Mouse (Mus musculus) macrophage (primary cell): ENCODE measurements around the gene Il2rb. TPM values are rescaled to one million over a fixed set of nuclear protein-coding genes. Genes with fewer than 3 reads are reported as not detected.

ENCODE experiments used
- H3K27ac ChIP-seq: fragments of 350-480 bp; formaldehyde crosslinking; 2 replicates; pipeline ENCODE4 v1.9.0; 2021
- H3K36me3 ChIP-seq: fragments of 350-480 bp; formaldehyde crosslinking; 2 replicates; pipeline ENCODE4 v1.9.0; 2021; ENCODE audit errors: inconsistent target
- H3K4me3 ChIP-seq: fragments of 350-480 bp; formaldehyde crosslinking; 2 replicates; pipeline ENCODE4 v1.9.0; 2021; ENCODE audit errors: inconsistent target
- H3K79me2 ChIP-seq: fragments of 350-480 bp; formaldehyde crosslinking; 2 replicates; pipeline ENCODE4 v1.9.0; 2021; ENCODE audit errors: inconsistent target
- WGBS: methylation state at CpG from one replicate; pipeline ENCODE4 v1.1.7; 2026; ENCODE audit warnings: inconsistent platforms; ENCODE audit not compliant: missing documents; 5-methylcytosine and 5-hydroxymethylcytosine counted together
- polyA plus RNA-seq: library from polyadenylated mRNA; stranded (reverse); fragments of 250-400 nt; gene quantifications from 3 replicates; pipeline ENCODE4 v1.2.4, GENCODE M21; 2018; ENCODE audit warnings: inconsistent platforms

The Il2rb gene
- polyA plus RNA-seq, 1 experiment from 2014 or later = 0.16 TPM

GRCm38 (mm10) chr15:78436380-78437192 lies 58.5 kb downstream of the Il2rb start:
- WGBS = 82% methylated on average over 32 of the region's 32 CpGs
- Histone ChIP-seq H3K4me3 (no peak overlapping the region), H3K36me3 (no peaks in the 10 kb centered on the region), H3K27ac (no peak overlapping the region), H3K79me2 (no peaks in the 10 kb centered on the region)

DNA sequence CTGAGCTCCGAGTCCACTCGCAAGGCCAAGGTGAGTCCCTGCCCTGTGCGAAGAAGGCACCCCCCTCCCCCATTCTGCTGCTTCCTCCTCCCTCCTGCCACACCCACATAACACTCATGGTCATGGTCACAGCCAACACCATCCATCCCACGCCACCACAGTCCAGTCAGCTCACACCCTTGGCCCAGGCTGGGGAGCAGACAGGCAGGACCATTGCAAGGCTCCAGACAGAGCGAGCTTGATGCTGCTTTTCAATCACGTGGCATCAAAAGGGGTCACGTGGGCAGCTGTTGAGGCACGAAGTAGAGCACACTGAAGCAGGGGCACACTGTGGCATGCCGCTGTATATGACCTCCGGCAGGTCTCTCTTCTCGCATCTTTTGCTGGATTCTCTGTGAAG lies 59.4 kb downstream of the Il2rb start:
- no peaks in the 10 kb centered on the region for H3K36me3 ChIP-seq
- 97% methylated on average over 9 of the region's 11 CpGs for WGBS
- H3K27ac ChIP-seq = no peak overlapping the region
- H3K79me2 ChIP-seq = no peaks in the 10 kb centered on the region
- no peak overlapping the region for H3K4me3 ChIP-seq

GRCm38 (mm10) chr15:78434896-78435520 lies 60.1 kb downstream of the Il2rb start:
- Histone ChIP-seq H3K79me2 (no peaks in the 10 kb centered on the region), H3K27ac (no peak overlapping the region), H3K36me3 (no peaks in the 10 kb centered on the region), H3K4me3 (no peak overlapping the region)
- 46% methylated on average over 6 of the region's 6 CpGs for WGBS

- Histone ChIP-seq H3K79me2 (no peaks in the 10 kb centered on the region), H3K4me3 (no peak overlapping the region), H3K27ac (no peak overlapping the region), H3K36me3 (no peaks in the 10 kb centered on the region)
- WGBS = 94% methylated on average over 7 of the region's 7 CpGs
Measured at GRCm38 (mm10) chr15:78431541-78432121, 63.4 kb downstream of the Il2rb start.

GRCm38 (mm10) chr15:78430874-78431273 lies 64.2 kb downstream of the Il2rb start:
- Histone ChIP-seq H3K79me2 (no peaks in the 10 kb centered on the region), H3K27ac (no peak overlapping the region), H3K4me3 (no peak overlapping the region), H3K36me3 (no peaks in the 10 kb centered on the region)
- WGBS = 96% methylated on average over 10 of the region's 10 CpGs

DNA sequence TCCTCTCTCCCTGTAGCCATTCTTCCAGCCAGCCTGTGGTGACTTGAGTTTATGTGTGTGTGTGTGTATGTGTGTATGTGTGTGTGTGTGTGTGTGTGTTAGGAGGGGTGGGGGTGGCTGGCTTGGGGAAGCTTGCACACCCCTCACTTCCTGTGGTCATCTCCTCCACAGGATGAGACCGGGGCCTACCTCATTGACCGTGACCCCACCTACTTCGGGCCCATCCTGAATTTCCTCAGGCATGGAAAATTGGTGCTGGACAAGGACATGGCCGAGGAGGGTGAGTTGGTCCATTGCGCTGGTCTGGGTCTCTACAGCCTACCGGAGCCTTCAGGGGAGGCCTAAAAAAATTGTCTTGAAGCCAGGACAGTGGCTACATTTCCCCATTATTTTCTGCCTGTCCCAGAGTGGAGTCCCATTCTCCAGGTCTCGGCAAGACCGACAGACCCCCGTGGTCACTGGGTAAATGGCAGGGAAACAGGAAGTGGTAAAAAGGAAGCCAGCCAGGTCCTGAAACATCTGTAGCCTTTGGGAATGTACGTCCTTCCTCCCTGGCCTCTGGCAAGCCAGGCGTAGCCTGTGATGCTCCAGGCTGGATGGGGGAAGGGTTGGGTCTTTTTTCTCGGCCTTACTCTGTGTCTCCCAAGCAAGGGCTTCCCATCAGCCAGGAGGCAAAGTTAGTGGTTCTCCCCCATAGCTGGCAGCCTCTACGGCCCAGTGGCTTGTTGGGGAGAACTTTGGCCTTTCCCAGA lies 65.0 kb downstream of the Il2rb start:
- Histone ChIP-seq H3K36me3 (no peaks in the 10 kb centered on the region), H3K27ac (no peak overlapping the region), H3K4me3 (no peak overlapping the region), H3K79me2 (no peaks in the 10 kb centered on the region)
- WGBS = 78% methylated on average over 13 of the region's 13 CpGs

Other genes with a start within 250 kb of the Il2rb start
- gene Csf2rb2, start 189.6 kb downstream of the Il2rb start, polyA plus RNA-seq = 77.0 to 225 TPM (median 156 TPM) in 3 replicates
- gene Csf2rb, start 169.5 kb downstream of the Il2rb start, polyA plus RNA-seq = 65.3 to 406 TPM (median 143 TPM) in 3 replicates
- gene Tex33, start 99.4 kb downstream of the Il2rb start, polyA plus RNA-seq = not detected in 3 replicates
- gene Tst, start 89.4 kb downstream of the Il2rb start, polyA plus RNA-seq = 4.4 to 12.5 TPM (median 7.0 TPM) in 3 replicates
- 16.6 to 43.2 TPM (median 18.6 TPM) in 3 replicates for gene Mpst, start 88.9 kb downstream of the Il2rb start, polyA plus RNA-seq
- gene Kctd17, start 66.7 kb downstream of the Il2rb start, polyA plus RNA-seq = 6.9 to 12.1 TPM (median 10.0 TPM) in 3 replicates
- not detected in 3 replicates for gene Tmprss6, start 26.6 kb downstream of the Il2rb start, polyA plus RNA-seq
- 2.9 to 6.5 TPM (median 3.7 TPM) in 3 replicates for gene C1qtnf6, start 36.1 kb upstream of the Il2rb start, polyA plus RNA-seq
- gene Sstr3, start 49.4 kb upstream of the Il2rb start, polyA plus RNA-seq = not detected in 3 replicates
- gene Rac2, start 77.5 kb upstream of the Il2rb start, polyA plus RNA-seq = 169 to 717 TPM (median 258 TPM) in 3 replicates
- 240 to 319 TPM (median 275 TPM) in 3 replicates for gene Cyth4, start 101.8 kb upstream of the Il2rb start, polyA plus RNA-seq
- not detected in 3 replicates for gene Elfn2, start 223.5 kb upstream of the Il2rb start, polyA plus RNA-seq